Mouse (Mus musculus): Measurements from ENCODE around the gene Slc38a8. TPM values are rescaled to one million over a fixed set of nuclear protein-coding genes. Genes with fewer than 3 reads are reported as not detected.

Gene Slc38a8
- polyA plus RNA-seq (2015; fragmentation: Nextera tagmentation; extraction: Ambion mirVana): not detected in 2 replicates

- Histone ChIP-seq H3K4me2 (ENCODE audit: low read depth, low read length) (no peak within 1 kb of the TSS), H3K9ac (ENCODE audit: low read depth, low read length) (no peak within 1 kb of the TSS), H3K27ac (ENCODE audit: low read length) (no peak within 1 kb of the TSS), H3K36me3 (ENCODE audit: control insufficient read depth, insufficient read depth) (no peaks in the 10 kb centered on the region; the same call in 1 of the 2 replicates), H3K4me1 (ENCODE audit: control insufficient read depth, low read depth, low read length) (no peaks in the 10 kb centered on the region), H3K27me3 (ENCODE audit: control insufficient read depth, insufficient read depth, low read depth, low read length) (no peaks in the 10 kb centered on the region; the same call in 1 of the 2 replicates), H3K9me3 (replicated peaks; ENCODE audit: control insufficient read depth, low read length) (no peaks in the 10 kb centered on the region), H3K4me3 (ENCODE audit: low read depth, low read length) (no peak within 1 kb of the TSS)
- ATAC-seq (ENCODE audit: low read depth): no peak
- WGBS (ENCODE audit: insufficient replicate concordance): 36% methylated on average over 5 of the region's 5 CpGs
Measured at GRCm38 (mm10) chr8:119501598-119501997, at the start of gene Slc38a8. Gene Slc38a8 (minus strand): TSS chr8:119501698.

- ATAC-seq (ENCODE audit: low read depth): no peak
- Histone ChIP-seq H3K4me1 (ENCODE audit: control insufficient read depth, low read depth, low read length) (peaks cover 10% of the 10 kb centered on the region), H3K27ac (ENCODE audit: low read length) (no peak overlapping the region), H3K4me3 (ENCODE audit: low read depth, low read length) (no peak overlapping the region), H3K9ac (ENCODE audit: low read depth, low read length) (no peak overlapping the region), H3K9me3 (replicated peaks; ENCODE audit: control insufficient read depth, low read length) (no peaks in the 10 kb centered on the region), H3K36me3 (ENCODE audit: control insufficient read depth, insufficient read depth) (peaks cover 12% of the 10 kb centered on the region), H3K27me3 (ENCODE audit: control insufficient read depth, insufficient read depth, low read depth, low read length) (no peaks in the 10 kb centered on the region), H3K4me2 (ENCODE audit: low read depth, low read length) (no peak overlapping the region)
- WGBS (ENCODE audit: insufficient replicate concordance): 66% methylated on average over 7 of the region's 7 CpGs
Measured at GRCm38 (mm10) chr8:119548560-119549113, 47.1 kb upstream of the Slc38a8 start.

- H3K9ac ChIP-seq (ENCODE audit: low read depth, low read length): no peak overlapping the region
- H3K4me3 ChIP-seq (ENCODE audit: low read depth, low read length): no peak overlapping the region
- H3K36me3 ChIP-seq (ENCODE audit: control insufficient read depth, insufficient read depth): peaks cover 21% of the 10 kb centered on the region
- H3K9me3 ChIP-seq (replicated peaks; ENCODE audit: control insufficient read depth, low read length): no peaks in the 10 kb centered on the region
- H3K27me3 ChIP-seq (ENCODE audit: control insufficient read depth, insufficient read depth, low read depth, low read length): no peaks in the 10 kb centered on the region
- no peak overlapping the region for H3K4me2 ChIP-seq (ENCODE audit: low read depth, low read length)
- no peak for ATAC-seq (ENCODE audit: low read depth)
- no peaks in the 10 kb centered on the region; the same call in none of the 2 replicates for H3K4me1 ChIP-seq (ENCODE audit: control insufficient read depth, low read depth, low read length)
- WGBS (ENCODE audit: insufficient replicate concordance): 77% methylated on average over 18 of the region's 18 CpGs
- H3K27ac ChIP-seq (ENCODE audit: low read length): no peak overlapping the region
Measured at GRCm38 (mm10) chr8:119547019-119547691, 45.7 kb upstream of the Slc38a8 start.

- H3K36me3 ChIP-seq (ENCODE audit: control insufficient read depth, insufficient read depth): peaks cover 26% of the 10 kb centered on the region
- no peaks in the 10 kb centered on the region for H3K9me3 ChIP-seq (replicated peaks; ENCODE audit: control insufficient read depth, low read length)
- ATAC-seq (ENCODE audit: low read depth): no peak
- no peak overlapping the region for H3K9ac ChIP-seq (ENCODE audit: low read depth, low read length)
- no peak overlapping the region for H3K4me2 ChIP-seq (ENCODE audit: low read depth, low read length)
- no peaks in the 10 kb centered on the region for H3K4me1 ChIP-seq (ENCODE audit: control insufficient read depth, low read depth, low read length)
- H3K27me3 ChIP-seq (ENCODE audit: control insufficient read depth, insufficient read depth, low read depth, low read length): no peaks in the 10 kb centered on the region
- H3K4me3 ChIP-seq (ENCODE audit: low read depth, low read length): no peak overlapping the region
- no peak overlapping the region for H3K27ac ChIP-seq (ENCODE audit: low read length)
- 87% methylated on average over 6 of the region's 6 CpGs for WGBS (ENCODE audit: insufficient replicate concordance)
Measured at GRCm38 (mm10) chr8:119545791-119546190, 44.3 kb upstream of the Slc38a8 start.

- Histone ChIP-seq H3K27ac (ENCODE audit: low read length) (no peak overlapping the region), H3K9ac (ENCODE audit: low read depth, low read length) (no peak overlapping the region), H3K4me2 (ENCODE audit: low read depth, low read length) (no peak overlapping the region), H3K36me3 (ENCODE audit: control insufficient read depth, insufficient read depth) (peaks cover 31% of the 10 kb centered on the region), H3K27me3 (ENCODE audit: control insufficient read depth, insufficient read depth, low read depth, low read length) (no peaks in the 10 kb centered on the region), H3K9me3 (replicated peaks; ENCODE audit: control insufficient read depth, low read length) (no peaks in the 10 kb centered on the region), H3K4me3 (ENCODE audit: low read depth, low read length) (no peak overlapping the region), H3K4me1 (ENCODE audit: control insufficient read depth, low read depth, low read length) (no peaks in the 10 kb centered on the region)
- no peak for ATAC-seq (ENCODE audit: low read depth)
- 69% methylated on average over 6 of the region's 6 CpGs for WGBS (ENCODE audit: insufficient replicate concordance)
Measured at GRCm38 (mm10) chr8:119545180-119545579, 43.7 kb upstream of the Slc38a8 start.

GRCm38 (mm10) chr8:119544606-119545005 is 43.1 kb upstream of the Slc38a8 start:
- no peaks in the 10 kb centered on the region for H3K27me3 ChIP-seq (ENCODE audit: control insufficient read depth, insufficient read depth, low read depth, low read length)
- H3K4me2 ChIP-seq (ENCODE audit: low read depth, low read length): no peak overlapping the region
- no peaks in the 10 kb centered on the region for H3K9me3 ChIP-seq (replicated peaks; ENCODE audit: control insufficient read depth, low read length)
- no peak overlapping the region for H3K27ac ChIP-seq (ENCODE audit: low read length)
- 69% methylated on average over 3 of the region's 3 CpGs for WGBS (ENCODE audit: insufficient replicate concordance)
- no peak overlapping the region for H3K9ac ChIP-seq (ENCODE audit: low read depth, low read length)
- H3K4me1 ChIP-seq (ENCODE audit: control insufficient read depth, low read depth, low read length): no peaks in the 10 kb centered on the region
- ATAC-seq (ENCODE audit: low read depth): no peak
- peaks cover 37% of the 10 kb centered on the region for H3K36me3 ChIP-seq (ENCODE audit: control insufficient read depth, insufficient read depth)
- H3K4me3 ChIP-seq (ENCODE audit: low read depth, low read length): no peak overlapping the region

- 82% methylated on average over 9 of the region's 9 CpGs for WGBS (ENCODE audit: insufficient replicate concordance)
- Histone ChIP-seq H3K4me2 (ENCODE audit: low read depth, low read length) (no peak overlapping the region), H3K9me3 (replicated peaks; ENCODE audit: control insufficient read depth, low read length) (no peaks in the 10 kb centered on the region), H3K27me3 (ENCODE audit: control insufficient read depth, insufficient read depth, low read depth, low read length) (no peaks in the 10 kb centered on the region), H3K27ac (ENCODE audit: low read length) (no peak overlapping the region), H3K36me3 (ENCODE audit: control insufficient read depth, insufficient read depth) (peaks cover 59% of the 10 kb centered on the region), H3K4me3 (ENCODE audit: low read depth, low read length) (no peak overlapping the region), H3K4me1 (ENCODE audit: control insufficient read depth, low read depth, low read length) (no peaks in the 10 kb centered on the region), H3K9ac (ENCODE audit: low read depth, low read length) (no peak overlapping the region)
- no peak for ATAC-seq (ENCODE audit: low read depth)
Measured at GRCm38 (mm10) chr8:119531973-119532372, 30.5 kb upstream of the Slc38a8 start.

GRCm38 (mm10) chr8:119531397-119531796 is 29.9 kb upstream of the Slc38a8 start:
- no peaks in the 10 kb centered on the region for H3K9me3 ChIP-seq (replicated peaks; ENCODE audit: control insufficient read depth, low read length)
- H3K36me3 ChIP-seq (ENCODE audit: control insufficient read depth, insufficient read depth): peaks cover 53% of the 10 kb centered on the region
- H3K4me2 ChIP-seq (ENCODE audit: low read depth, low read length): no peak overlapping the region
- H3K4me1 ChIP-seq (ENCODE audit: control insufficient read depth, low read depth, low read length): no peaks in the 10 kb centered on the region
- H3K27ac ChIP-seq (ENCODE audit: low read length): no peak overlapping the region
- no peak for ATAC-seq (ENCODE audit: low read depth)
- no peak overlapping the region for H3K4me3 ChIP-seq (ENCODE audit: low read depth, low read length)
- WGBS (ENCODE audit: insufficient replicate concordance): 78% methylated on average over 3 of the region's 3 CpGs
- H3K9ac ChIP-seq (ENCODE audit: low read depth, low read length): no peak overlapping the region
- no peaks in the 10 kb centered on the region for H3K27me3 ChIP-seq (ENCODE audit: control insufficient read depth, insufficient read depth, low read depth, low read length)

GRCm38 (mm10) chr8:119530937-119531336 is 29.4 kb upstream of the Slc38a8 start:
- H3K4me3 ChIP-seq (ENCODE audit: low read depth, low read length): no peak overlapping the region
- H3K27me3 ChIP-seq (ENCODE audit: control insufficient read depth, insufficient read depth, low read depth, low read length): no peaks in the 10 kb centered on the region
- peaks cover 51% of the 10 kb centered on the region for H3K36me3 ChIP-seq (ENCODE audit: control insufficient read depth, insufficient read depth)
- no peak overlapping the region for H3K9ac ChIP-seq (ENCODE audit: low read depth, low read length)
- no peak overlapping the region for H3K4me2 ChIP-seq (ENCODE audit: low read depth, low read length)
- no peaks in the 10 kb centered on the region for H3K9me3 ChIP-seq (replicated peaks; ENCODE audit: control insufficient read depth, low read length)
- no peak for ATAC-seq (ENCODE audit: low read depth)
- H3K27ac ChIP-seq (ENCODE audit: low read length): no peak overlapping the region
- no peaks in the 10 kb centered on the region for H3K4me1 ChIP-seq (ENCODE audit: control insufficient read depth, low read depth, low read length)
- WGBS (ENCODE audit: insufficient replicate concordance): 74% methylated on average over 6 of the region's 6 CpGs
